Mouse (Mus musculus): Measurements from ENCODE around the gene Chpt1.

DNA sequence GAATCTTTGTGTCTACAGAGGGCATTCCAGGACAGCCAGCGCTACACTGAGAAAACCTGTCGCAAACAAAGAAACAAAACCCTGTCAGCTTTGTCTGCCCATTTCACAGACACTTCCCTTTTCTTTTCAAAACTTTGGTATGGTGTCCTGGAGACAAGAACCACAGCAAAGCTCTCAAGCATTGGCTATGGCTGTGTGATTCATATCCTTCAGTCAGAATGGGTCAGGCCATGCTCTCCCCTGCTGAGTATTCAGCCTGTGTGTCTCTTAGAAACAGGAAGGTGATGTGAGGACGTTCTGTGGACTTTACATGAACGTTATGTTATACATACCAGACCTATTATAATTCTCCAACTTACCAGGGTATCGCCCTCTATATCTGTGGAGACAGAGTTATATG lies 86.2 kb downstream of the Chpt1 start:
- no peak for TF ChIP-seq CTCF (IDR thresholded peaks at IDR 0.05; ENCODE audit: insufficient read depth, low read depth, low read length)
- no peak for TF ChIP-seq POLR2A (IDR thresholded peaks at IDR 0.05; ENCODE audit: insufficient read depth, low read depth, low read length)

Measured in olfactory bulb, adult 2 months (tissue).